Mouse (Mus musculus) spleen, adult 12 weeks (tissue): ENCODE measurements at regions not wholly inside any gene's neighbourhood (a gene's known extent, or its start where the extent isn't known, plus 50 kb on each side); places are given as distances from the start of the nearest gene placed in this dataset.

ENCODE experiments used
- DNase-seq: peaks from one replicate; pipeline ENCODE4 v3.0.0; 2022; ENCODE audit warnings: low spot score

GRCm38 (mm10) chr8:10768181-10768580 is 240.1 kb downstream of the Irs2 start:
- DNase-seq, result no peak

GRCm38 (mm10) chr8:10763907-10764306 is 244.4 kb downstream of the Irs2 start:
- DNase-seq, result no peak

DNA sequence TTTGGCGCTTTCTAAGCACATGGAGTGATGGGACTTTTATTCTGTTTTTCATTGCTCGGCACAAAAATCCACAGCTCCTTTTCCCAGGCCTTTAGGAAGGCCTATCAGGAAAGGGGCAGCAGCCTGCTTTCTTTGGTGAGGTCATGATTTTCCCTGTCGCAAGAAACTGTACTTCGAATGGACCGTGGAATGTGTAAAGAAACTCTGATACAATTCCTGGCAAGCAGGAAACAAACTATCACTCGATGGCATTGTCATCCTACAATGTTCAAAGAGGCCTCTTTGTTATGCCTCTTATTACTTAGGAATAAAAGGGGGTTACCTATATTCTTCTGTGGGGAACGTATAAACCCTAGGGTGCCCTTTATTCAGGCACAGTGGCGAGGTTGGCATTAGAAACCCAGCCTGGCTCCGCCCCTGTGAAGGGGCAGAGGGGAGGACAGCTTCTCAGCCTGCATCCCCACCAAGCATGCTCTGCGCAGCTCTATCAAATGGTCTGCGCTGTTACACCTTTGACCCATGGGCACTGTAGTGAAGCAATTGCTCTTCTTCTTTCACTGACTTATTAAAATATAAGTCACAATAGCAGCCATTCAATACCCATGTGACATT is 246.5 kb downstream of the Irs2 start:
- no peak for DNase-seq

GRCm38 (mm10) chr8:10760851-10761693 is 247.2 kb downstream of the Irs2 start:
- DNase-seq, result no peak

GRCm38 (mm10) chr8:10760231-10760630 is 248.0 kb downstream of the Irs2 start:
- no peak for DNase-seq

- DNase-seq, result no peak
Observed at GRCm38 (mm10) chr8:10758151-10758550, 250.1 kb downstream of the Irs2 start.

DNA sequence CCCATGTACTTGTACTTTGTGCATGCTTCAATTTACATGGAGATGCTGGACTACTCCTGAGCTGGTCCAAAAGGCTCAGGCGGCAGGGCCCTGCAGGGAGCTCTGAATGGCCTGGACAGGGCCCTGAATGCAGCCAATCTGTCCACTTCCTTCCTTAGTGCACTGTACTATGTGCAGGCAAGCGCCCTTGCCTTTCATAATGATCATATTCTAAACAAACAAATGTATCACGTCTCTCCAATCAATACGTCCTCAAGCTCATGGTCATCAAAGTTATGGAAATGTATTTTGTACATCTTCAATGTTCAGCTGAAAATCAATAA is 253.3 kb downstream of the Irs2 start:
- no peak for DNase-seq

GRCm38 (mm10) chr8:10754232-10754985 is 253.8 kb downstream of the Irs2 start:
- no peak for DNase-seq

- DNase-seq, result no peak
Observed at GRCm38 (mm10) chr8:10753056-10753455, 255.2 kb downstream of the Irs2 start.

- no peak for DNase-seq
Observed at GRCm38 (mm10) chr8:10747150-10747549, 261.1 kb downstream of the Irs2 start.

DNA sequence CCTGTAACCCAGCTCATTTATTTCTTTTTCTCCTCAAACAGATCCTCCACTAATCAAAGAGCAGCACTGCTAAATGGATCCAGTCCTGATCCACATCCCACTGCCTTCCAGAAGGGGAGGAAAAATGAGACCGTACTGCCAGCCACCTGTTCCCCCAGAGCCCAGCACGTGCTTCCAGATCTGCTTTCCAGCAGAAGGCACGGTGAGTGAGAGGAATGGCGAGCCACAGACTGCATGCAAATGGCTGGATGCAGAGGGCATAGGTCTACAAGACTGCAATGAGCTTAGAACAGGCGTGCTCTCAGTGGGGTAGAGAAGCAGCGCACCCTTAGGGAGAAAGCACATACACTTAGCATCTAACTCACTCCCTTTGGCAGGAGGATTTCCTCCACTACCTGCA is 265.0 kb downstream of the Irs2 start:
- DNase-seq, result no peak

DNA sequence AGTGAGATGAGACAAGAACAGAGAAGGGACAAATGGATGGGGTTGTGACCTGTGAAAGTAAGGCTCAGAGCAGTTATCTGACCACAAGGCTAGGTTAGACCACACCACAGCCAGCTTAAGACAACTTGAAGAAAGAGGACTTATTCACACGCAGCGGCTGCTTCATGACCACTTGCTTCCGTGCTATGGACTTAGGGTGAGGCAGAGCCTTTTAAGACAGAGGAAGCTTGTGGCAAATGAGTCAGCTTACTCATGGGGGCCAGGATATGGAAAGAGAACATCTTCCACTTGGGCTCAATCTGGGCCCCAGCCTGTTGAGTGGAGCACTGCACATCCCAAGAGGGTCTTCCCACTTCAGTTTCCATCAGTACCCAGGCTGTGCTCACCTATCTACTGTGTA is 267.4 kb downstream of the Irs2 start:
- no peak for DNase-seq

DNA sequence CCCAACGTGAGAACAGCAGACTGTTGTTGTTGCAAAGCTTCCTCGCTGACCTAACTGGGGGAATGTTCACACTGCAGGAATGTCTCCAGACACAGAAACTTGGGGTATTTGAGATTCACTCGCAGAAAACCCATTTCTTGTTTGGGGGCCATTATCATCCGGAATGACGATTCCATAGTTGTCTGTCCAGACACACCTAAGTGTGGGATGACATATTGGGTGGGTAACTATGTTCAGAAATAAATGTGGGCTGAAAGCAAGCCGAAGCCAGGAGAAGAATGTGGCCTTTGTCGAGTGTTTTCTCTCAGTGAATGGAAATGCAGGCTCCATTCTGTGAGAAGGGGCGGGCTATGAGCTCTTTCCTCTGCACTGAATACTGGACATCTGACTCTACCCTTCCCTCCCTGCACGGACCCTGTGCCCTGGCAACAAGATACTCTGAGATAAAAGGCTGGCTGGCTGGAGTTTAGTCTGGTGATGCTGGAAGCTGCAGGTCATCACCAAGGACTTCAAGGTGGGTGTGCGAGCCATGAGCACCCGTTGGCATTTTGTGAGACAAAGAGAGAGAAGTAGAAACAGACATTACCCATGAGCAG is 269.7 kb downstream of the Irs2 start:
- no peak for DNase-seq

GRCm38 (mm10) chr8:10734746-10735145 is 273.5 kb downstream of the Irs2 start:
- no peak for DNase-seq

DNA sequence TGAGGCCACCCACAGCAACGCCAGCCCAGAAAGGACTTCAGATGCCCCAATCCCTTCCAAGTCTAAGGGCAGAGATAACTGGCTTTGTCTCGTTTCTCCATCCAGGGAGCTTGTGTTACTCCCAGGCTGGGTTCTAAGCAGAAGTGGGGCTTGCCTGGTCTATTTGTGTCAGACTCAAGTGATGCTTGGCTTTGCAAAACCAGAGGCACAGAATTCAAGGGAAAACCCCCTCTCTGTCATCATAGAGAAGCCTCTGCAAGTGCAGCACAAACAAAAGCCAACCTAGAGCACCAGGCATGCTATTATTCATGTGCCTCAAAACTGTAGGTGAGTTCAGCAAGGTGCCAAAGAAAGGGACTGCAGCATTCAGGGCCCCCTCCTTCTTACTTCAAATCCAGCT is 284.9 kb downstream of the Irs2 start:
- DNase-seq, result no peak

- DNase-seq, result no peak
Observed at GRCm38 (mm10) chr8:10722742-10723141, 285.5 kb downstream of the Irs2 start.

- DNase-seq, result no peak
Observed at GRCm38 (mm10) chr8:10722342-10722741, 285.9 kb downstream of the Irs2 start.

GRCm38 (mm10) chr8:10721146-10721862 is 287.0 kb downstream of the Irs2 start:
- DNase-seq, result no peak

DNA sequence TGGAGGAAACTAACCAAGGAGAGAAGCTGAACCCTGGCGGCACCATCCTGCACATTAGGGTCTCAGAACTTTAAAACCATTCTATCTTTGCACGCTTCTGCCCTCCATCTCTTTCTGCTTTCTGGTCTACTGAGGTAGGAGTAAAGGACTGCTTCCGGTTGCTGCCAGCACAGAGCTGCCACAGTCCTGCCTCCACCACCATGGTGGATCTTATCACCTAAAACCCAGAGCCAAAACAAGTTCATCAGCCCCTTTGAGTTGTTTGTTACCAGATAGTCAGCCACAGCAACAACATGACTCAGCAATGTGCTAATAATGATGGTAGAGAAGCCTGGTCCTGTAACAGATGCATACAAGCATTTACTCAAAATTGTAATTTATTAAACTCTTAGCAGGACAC is 287.9 kb downstream of the Irs2 start:
- DNase-seq, result no peak

DNA sequence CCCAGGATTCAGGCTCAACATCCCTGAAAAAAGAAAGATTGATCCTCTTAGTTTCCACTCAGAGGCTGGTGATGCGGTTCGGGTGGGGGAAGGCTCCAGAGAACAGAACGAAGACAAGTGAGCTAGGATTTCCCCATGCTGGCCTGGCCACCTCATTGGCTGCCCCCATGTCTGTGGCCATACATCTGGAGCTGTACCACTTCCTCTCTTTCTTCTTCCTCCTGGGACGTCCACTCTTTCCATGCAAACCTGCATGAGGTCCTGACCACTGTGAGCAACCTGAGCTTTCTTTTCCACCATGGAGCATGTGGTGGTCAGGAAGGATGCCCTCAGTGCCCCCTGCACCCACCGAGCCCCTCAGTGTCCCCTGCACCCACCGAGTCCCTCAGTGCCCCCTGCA is 288.8 kb downstream of the Irs2 start:
- no peak for DNase-seq

DNA sequence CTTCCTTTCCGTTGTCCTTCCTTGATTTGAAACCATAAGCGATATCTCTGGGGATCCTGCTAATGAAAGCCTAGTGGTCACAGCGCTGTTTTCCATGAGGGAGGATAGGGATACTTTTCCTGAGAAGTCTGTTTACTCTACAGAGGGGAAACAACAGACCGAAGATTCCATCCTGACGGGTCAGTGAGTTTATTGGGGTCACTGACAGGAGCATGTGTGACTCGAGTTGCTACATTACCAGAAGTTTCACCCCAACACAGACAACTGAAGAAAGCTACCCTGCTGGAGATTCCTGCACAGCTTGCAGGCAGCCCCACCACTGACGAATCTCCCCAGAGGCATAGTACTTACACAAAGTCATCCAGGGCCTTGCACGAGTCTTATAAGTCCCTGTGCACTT is 291.0 kb downstream of the Irs2 start:
- no peak for DNase-seq

DNA sequence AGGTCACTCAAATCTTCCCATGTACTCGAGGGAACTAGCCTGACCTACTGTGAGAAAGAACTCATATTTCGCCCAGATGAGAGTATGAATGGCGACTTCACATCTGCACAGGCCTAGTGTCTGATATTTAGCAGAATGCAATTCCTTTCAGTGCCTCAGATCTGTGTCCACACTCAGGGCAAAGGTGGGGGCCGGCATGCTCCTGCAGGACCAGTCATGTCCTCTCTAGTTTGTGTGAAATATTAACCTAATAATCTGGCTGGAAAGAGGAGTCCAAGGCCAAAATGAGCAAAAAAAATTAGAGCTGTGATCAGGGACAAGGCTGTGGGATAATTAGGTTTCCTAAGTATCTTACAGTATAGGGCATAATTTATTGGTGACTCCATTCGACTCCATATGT is 292.1 kb downstream of the Irs2 start:
- DNase-seq, result no peak
